Mouse (Mus musculus) brain, embryonic 14.5 days (tissue): ENCODE data around the gene Zan.

Source experiments
- CTCF ChIP-seq: fragments of 200-500 bp; IDR thresholded peaks from 2 replicates; pipeline ENCODE4 v1.5.1; 2012; ENCODE audit warnings: inconsistent platforms, mild to moderate bottlenecking, moderate library complexity, borderline replicate concordance; ENCODE audit not compliant: insufficient read depth, insufficient read length; ENCODE audit errors: extremely low read depth
- POLR2A ChIP-seq: fragments of 200-500 bp; IDR thresholded peaks from 2 replicates; pipeline ENCODE4 v1.6.1; 2012; ENCODE audit warnings: mild to moderate bottlenecking, inconsistent platforms, borderline replicate concordance; ENCODE audit not compliant: poor library complexity, insufficient read depth, insufficient read length, severe bottlenecking; ENCODE audit errors: extremely low read depth

DNA sequence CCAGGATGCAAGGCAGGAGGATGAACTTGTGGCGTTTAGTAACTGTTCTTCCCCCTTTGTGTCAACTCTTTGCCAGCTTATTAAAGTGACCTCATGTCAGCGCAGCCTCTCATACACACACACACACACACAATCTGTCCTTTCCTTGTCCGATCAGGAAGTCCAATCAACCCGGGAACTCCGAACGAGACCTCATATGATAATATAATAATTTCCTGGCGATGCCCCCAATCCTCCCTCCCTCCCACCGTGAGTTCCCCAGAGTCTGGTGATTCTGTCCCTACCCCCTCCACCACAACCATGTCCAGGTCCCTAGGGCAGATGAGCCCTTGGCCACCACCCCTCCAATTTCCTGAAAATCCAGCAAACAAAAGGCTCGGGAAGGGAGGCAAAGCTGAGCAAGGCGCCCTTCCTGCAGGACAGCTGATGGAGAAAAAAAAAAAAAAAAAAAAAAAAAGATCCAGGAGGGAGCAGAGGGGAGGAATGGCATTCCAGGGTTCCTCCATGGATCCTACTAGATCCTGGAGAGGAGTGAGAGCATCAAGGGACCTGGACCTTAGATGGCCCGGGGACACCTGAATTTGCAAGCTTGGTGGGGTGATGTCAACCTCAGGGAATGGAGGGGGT is 138.1 kb downstream of the Zan start:
- TF ChIP-seq POLR2A: no peak
- no peak for TF ChIP-seq CTCF
